Mouse (Mus musculus) heart, adult 2 months (tissue): Measurements from ENCODE around the gene Ttc39b. TPM values are rescaled to one million over a fixed set of nuclear protein-coding genes. Genes with fewer than 3 reads are reported as not detected.

Experiments
- DNase-seq, 2 experiments: peaks; one replicate each; pipeline ENCODE4 v3.0.0; 2021
- H3K27ac ChIP-seq: fragments of 200-600 bp; 2 replicates; pipeline ENCODE4 v1.8.1; 2022
- H3K27me3 ChIP-seq: fragments of 200-500 bp; 2 replicates; pipeline ENCODE4 v1.6.1; 2012; ENCODE audit warnings: mild to moderate bottlenecking, low read length, inconsistent platforms, mixed read lengths; ENCODE audit not compliant: control insufficient read depth, insufficient read depth
- H3K36me3 ChIP-seq: fragments of 200-500 bp; 2 replicates; pipeline ENCODE4 v1.6.1; 2012; ENCODE audit warnings: low read length, inconsistent platforms; ENCODE audit not compliant: control insufficient read depth, insufficient read depth
- H3K4me1 ChIP-seq: fragments of 200-500 bp; 2 replicates; pipeline ENCODE4 v1.6.1; 2011; ENCODE audit warnings: low read length; ENCODE audit not compliant: control insufficient read depth, insufficient read depth
- H3K4me3 ChIP-seq: fragments of 200-600 bp; 2 replicates; pipeline ENCODE4 v1.8.1; 2022
- H3K79me2 ChIP-seq: fragments of 200-500 bp; replicated peaks from 2 replicates; pipeline ENCODE4 v1.6.1; 2012; ENCODE audit warnings: mild to moderate bottlenecking, inconsistent platforms, low read length, moderate library complexity, mixed read lengths; ENCODE audit not compliant: control insufficient read depth, insufficient read depth
- H3K9ac ChIP-seq: fragments of 200-500 bp; 2 replicates; pipeline ENCODE4 v1.6.1; 2012; ENCODE audit warnings: low read depth, mild to moderate bottlenecking, control low read depth, inconsistent platforms, low read length, mixed read lengths
- CTCF ChIP-seq: fragments of 200-600 bp; IDR thresholded peaks from 2 replicates; pipeline ENCODE4 v1.8.1; 2022; ENCODE audit warnings: antibody characterized with exemption, mild to moderate bottlenecking, moderate library complexity
- EP300 ChIP-seq: fragments of 200-500 bp; IDR thresholded peaks from 2 replicates; pipeline ENCODE4 v1.6.1; 2011; ENCODE audit warnings: low read depth, low read length, control low read depth; ENCODE audit not compliant: insufficient read depth
- POLR2A ChIP-seq: fragments of 200-500 bp; IDR thresholded peaks from 2 replicates; pipeline ENCODE4 v1.6.1; 2011; ENCODE audit warnings: mild to moderate bottlenecking, low read depth, low read length, control low read depth; ENCODE audit not compliant: insufficient read depth
- WGBS: fragments of 180-500 bp; shearing (Covaris S2); methylation state at CpG from one replicate; pipeline ENCODE4 v1.1.7; 2018; 5-methylcytosine and 5-hydroxymethylcytosine counted together
- intact Hi-C: fragments of 180-260 bp; cut with DNase I; formaldehyde crosslinking; loops from one replicate; pipeline ENCODE4 v1.15.1; 2025
- polyA plus RNA-seq: library from polyadenylated mRNA; depleted of rRNA; stranded (reverse); fragments of >200 nt; gene quantifications from 2 replicates; pipeline ENCODE4 v1.2.3, GENCODE M21; 2012
- total RNA-seq, 2 experiments: library from RNA; stranded (reverse); gene quantifications; 2 replicates each; pipeline ENCODE4 v1.2.3; 2021

Gene Ttc39b
- total and polyA plus RNA-seq, 3 experiments, result 3.8 to 21.9 (median 16.2) TPM

GRCm38 (mm10) chr4:83214822-83215558 is 109.1 kb downstream of the Ttc39b start:
- Histone ChIP-seq H3K4me3 (no peak overlapping the region), H3K27me3 (no peaks in the 10 kb centered on the region), H3K36me3 (no peaks in the 10 kb centered on the region), H3K79me2 (no peaks in the 10 kb centered on the region), H3K4me1 (no peaks in the 10 kb centered on the region), H3K9ac (no peak overlapping the region), H3K27ac (no peak overlapping the region)
- TF ChIP-seq POLR2A, result no peak
- no peak for TF ChIP-seq CTCF
- TF ChIP-seq EP300, result no peak
- intact Hi-C loops, result no loop called here
- DNase-seq, result no peak
- 51% methylated on average over 9 of the region's 9 CpGs for WGBS

- Histone ChIP-seq H3K79me2 (no peaks in the 10 kb centered on the region), H3K4me3 (no peak overlapping the region), H3K36me3 (no peaks in the 10 kb centered on the region), H3K27ac (no peak overlapping the region), H3K27me3 (no peaks in the 10 kb centered on the region), H3K9ac (no peak overlapping the region), H3K4me1 (no peaks in the 10 kb centered on the region)
- WGBS, result 52% methylated on average over 6 of the region's 6 CpGs
- intact Hi-C loops, result no loop called here
- no peak for DNase-seq
- no peak for TF ChIP-seq EP300
- TF ChIP-seq POLR2A, result no peak
- no peak for TF ChIP-seq CTCF
These were observed 110.3 kb downstream of the Ttc39b start for GRCm38 (mm10) chr4:83213752-83214151.

GRCm38 (mm10) chr4:83211709-83212108 is 112.3 kb downstream of the Ttc39b start:
- H3K27me3 ChIP-seq, result no peaks in the 10 kb centered on the region
- no peak overlapping the region for H3K4me3 ChIP-seq
- DNase-seq, result no peak
- intact Hi-C loops, result no loop called here
- H3K4me1 ChIP-seq, result no peaks in the 10 kb centered on the region
- TF ChIP-seq POLR2A, result no peak
- TF ChIP-seq CTCF, result no peak
- no peak for TF ChIP-seq EP300
- no peaks in the 10 kb centered on the region for H3K36me3 ChIP-seq
- no peak overlapping the region for H3K9ac ChIP-seq
- WGBS, result 32% methylated on average over 12 of the region's 12 CpGs
- no peak overlapping the region for H3K27ac ChIP-seq
- no peaks in the 10 kb centered on the region for H3K79me2 ChIP-seq

GRCm38 (mm10) chr4:83210437-83210836 is 113.6 kb downstream of the Ttc39b start:
- no peak for TF ChIP-seq EP300
- TF ChIP-seq CTCF, result no peak
- TF ChIP-seq POLR2A, result no peak
- H3K36me3 ChIP-seq, result no peaks in the 10 kb centered on the region
- H3K4me1 ChIP-seq, result no peaks in the 10 kb centered on the region
- intact Hi-C loops, result no loop called here
- no peak for DNase-seq
- no peak overlapping the region for H3K4me3 ChIP-seq
- H3K9ac ChIP-seq, result no peak overlapping the region
- no peaks in the 10 kb centered on the region for H3K79me2 ChIP-seq
- H3K27me3 ChIP-seq, result no peaks in the 10 kb centered on the region
- no peak overlapping the region for H3K27ac ChIP-seq
- WGBS, result 79% methylated on average over 6 of the region's 6 CpGs

- Histone ChIP-seq H3K79me2 (no peaks in the 10 kb centered on the region), H3K36me3 (no peaks in the 10 kb centered on the region), H3K27me3 (no peaks in the 10 kb centered on the region), H3K27ac (no peak overlapping the region), H3K4me1 (no peaks in the 10 kb centered on the region), H3K4me3 (no peak overlapping the region), H3K9ac (no peak overlapping the region)
- TF ChIP-seq POLR2A (no peak), CTCF (no peak), EP300 (no peak)
- intact Hi-C loops, result no loop called here
- no peak for DNase-seq
- 78% methylated on average over 10 of the region's 10 CpGs for WGBS
These were observed 117.1 kb downstream of the Ttc39b start for GRCm38 (mm10) chr4:83206803-83207586.

- 85% methylated on average over 2 of the region's 2 CpGs for WGBS
- TF ChIP-seq POLR2A (no peak), CTCF (no peak)
- H3K9ac ChIP-seq, result no peak overlapping the region
- H3K4me1 ChIP-seq, result no peaks in the 10 kb centered on the region
- no peaks in the 10 kb centered on the region for H3K79me2 ChIP-seq
- DNase-seq, result no peak
- no peak overlapping the region for H3K4me3 ChIP-seq
- no peaks in the 10 kb centered on the region for H3K36me3 ChIP-seq
- H3K27me3 ChIP-seq, result no peaks in the 10 kb centered on the region
- intact Hi-C loops, result no loop called here
- no peak overlapping the region for H3K27ac ChIP-seq
These were observed 117.6 kb downstream of the Ttc39b start for GRCm38 (mm10) chr4:83206416-83206802.
